Mouse (Mus musculus): ENCODE data around the gene Asb1. TPM values are rescaled to one million over a fixed set of nuclear protein-coding genes. Genes with fewer than 3 reads are reported as not detected.

The Asb1 gene
- total RNA-seq, 1 experiment from 2014 or later: 10.6 TPM

GRCm38 (mm10) chr1:91539704-91540270, 557 bp upstream of the Asb1 start:
- no peak for ATAC-seq (ENCODE audit: extremely low read depth, insufficient number of reproducible peaks, low FRiP score, poor library complexity, severe bottlenecking)

DNA sequence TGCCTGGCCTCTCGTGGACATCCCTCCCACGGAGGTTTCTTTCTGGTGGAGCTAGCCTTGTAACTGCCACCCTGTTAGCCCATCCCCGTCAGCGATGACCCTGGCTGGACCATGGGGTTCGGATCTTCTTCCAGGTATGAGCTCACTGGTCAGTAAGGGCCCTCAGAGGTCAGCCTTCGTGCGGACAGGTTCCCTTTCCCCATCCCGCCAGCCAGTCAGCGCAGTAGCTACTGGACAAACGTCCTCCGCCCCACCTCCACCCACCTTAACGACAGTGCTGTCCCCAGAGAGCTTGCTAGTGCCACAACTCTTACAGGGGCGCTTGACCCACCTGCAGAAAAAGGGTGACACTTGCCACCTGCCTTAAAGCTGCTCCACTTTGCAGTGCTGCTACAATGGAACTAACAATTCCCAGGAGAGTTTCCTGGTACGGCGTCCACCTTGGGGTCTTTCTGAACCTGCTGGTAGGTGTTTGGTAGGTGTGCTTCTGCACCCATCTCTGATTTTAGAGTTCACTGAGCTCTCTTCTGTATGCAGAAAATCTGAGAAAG, 773 bp downstream of the Asb1 start:
- ATAC-seq (ENCODE audit: extremely low read depth, insufficient number of reproducible peaks, low FRiP score, poor library complexity, severe bottlenecking): no peak

- ATAC-seq (ENCODE audit: extremely low read depth, insufficient number of reproducible peaks, low FRiP score, poor library complexity, severe bottlenecking): no peak
Observed at GRCm38 (mm10) chr1:91543974-91544373, 3.6 kb downstream of the Asb1 start.

- no peak for ATAC-seq (ENCODE audit: extremely low read depth, insufficient number of reproducible peaks, low FRiP score, poor library complexity, severe bottlenecking)
Observed at GRCm38 (mm10) chr1:91545226-91545625, 4.9 kb downstream of the Asb1 start.

- no peak for ATAC-seq (ENCODE audit: extremely low read depth, insufficient number of reproducible peaks, low FRiP score, poor library complexity, severe bottlenecking)
Observed at GRCm38 (mm10) chr1:91547567-91547966, 7.2 kb downstream of the Asb1 start.

DNA sequence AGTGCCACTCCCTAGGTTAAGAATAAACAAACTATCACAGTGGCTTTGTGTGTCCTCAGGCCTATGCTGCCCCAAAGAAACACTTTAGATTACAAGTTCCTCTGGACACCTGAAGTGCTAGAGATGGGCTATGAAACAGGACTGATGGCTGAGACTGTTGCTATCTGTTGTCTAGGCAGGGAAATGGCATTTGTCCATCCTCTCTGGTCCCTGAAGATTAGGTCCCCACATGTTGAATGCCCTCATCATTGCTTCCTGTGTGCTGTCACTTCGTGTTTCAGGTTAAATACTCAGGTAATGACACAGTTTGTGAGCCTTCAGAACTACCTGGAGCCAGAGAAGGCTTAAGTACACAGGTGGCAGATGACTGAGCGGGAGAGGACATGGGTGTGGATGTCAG, 8.7 kb downstream of the Asb1 start:
- ATAC-seq (ENCODE audit: extremely low read depth, insufficient number of reproducible peaks, low FRiP score, poor library complexity, severe bottlenecking): no peak

GRCm38 (mm10) chr1:91557099-91557498, 16.8 kb downstream of the Asb1 start:
- no peak for ATAC-seq (ENCODE audit: extremely low read depth, insufficient number of reproducible peaks, low FRiP score, poor library complexity, severe bottlenecking)

DNA sequence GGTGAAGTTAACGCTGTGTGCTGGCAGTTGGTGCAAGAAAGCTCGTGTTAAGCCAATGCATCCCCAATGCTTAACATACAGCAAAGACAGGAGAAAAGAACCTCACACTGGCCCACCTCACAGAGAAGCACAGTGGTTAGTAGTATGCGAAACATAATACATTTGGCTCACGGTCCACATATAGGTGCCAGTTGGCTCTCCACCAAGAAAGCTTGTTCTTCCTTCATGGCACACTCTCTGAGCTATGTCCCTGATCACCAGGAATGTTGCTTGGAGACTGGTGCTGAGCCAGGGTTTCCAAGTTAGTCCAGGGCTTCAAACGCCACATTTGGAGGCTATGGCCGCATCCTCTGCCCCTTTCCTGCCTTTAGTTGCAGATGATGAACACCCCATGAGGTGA, 20.9 kb downstream of the Asb1 start:
- no peak for ATAC-seq (ENCODE audit: extremely low read depth, insufficient number of reproducible peaks, low FRiP score, poor library complexity, severe bottlenecking)

DNA sequence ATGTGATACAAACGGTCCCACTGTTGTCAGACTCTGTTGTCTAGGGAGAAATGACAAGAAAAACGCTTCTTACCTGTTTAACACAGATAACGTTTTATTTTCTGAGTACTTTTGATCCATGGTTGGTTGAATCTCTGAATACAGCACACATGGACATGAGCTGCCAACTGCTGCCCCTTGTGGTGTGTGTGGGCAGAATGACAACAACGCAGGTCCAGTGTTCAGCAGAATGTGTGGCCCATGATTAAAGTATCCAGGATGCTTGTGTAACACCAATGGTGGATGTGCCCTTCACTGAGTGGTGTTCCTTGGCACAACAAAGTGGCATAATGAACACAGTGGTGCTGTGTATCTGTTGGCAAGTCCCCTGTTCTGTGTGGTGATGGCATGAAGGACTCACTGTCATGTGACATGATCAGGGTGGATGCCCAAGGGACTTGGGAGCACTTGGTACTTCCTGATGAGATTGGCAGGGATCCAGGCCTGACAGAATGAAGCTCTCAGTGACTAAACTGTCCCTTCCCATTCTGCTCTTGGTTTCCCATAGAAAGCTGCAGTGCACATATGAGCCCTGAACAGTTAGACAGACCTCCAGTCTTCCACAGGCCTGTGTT, 22.7 kb downstream of the Asb1 start:
- ATAC-seq (ENCODE audit: extremely low read depth, insufficient number of reproducible peaks, low FRiP score, poor library complexity, severe bottlenecking): no peak

- no peak for ATAC-seq (ENCODE audit: extremely low read depth, insufficient number of reproducible peaks, low FRiP score, poor library complexity, severe bottlenecking)
Observed at GRCm38 (mm10) chr1:91564004-91564403, 23.7 kb downstream of the Asb1 start.

GRCm38 (mm10) chr1:91564598-91564997, 24.3 kb downstream of the Asb1 start:
- ATAC-seq (ENCODE audit: extremely low read depth, insufficient number of reproducible peaks, low FRiP score, poor library complexity, severe bottlenecking): no peak

DNA sequence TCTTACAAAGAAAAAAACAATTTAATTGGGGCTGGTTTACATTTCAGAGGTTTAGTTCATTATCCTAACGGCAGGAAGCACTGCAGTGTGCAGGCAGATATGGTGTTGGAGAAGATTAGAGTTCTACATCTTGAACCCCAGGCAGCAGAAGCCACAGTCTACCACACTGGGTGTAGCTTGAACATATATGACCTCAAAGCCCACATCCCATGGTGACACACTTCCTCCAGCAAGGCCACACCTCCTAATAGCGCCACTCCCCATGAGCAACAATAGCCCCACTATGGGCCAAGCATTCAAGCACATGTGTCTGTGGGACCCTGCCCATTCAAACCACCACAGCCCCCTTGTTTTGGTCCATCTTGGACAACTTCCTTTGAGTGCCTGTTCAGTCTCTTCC, 26.9 kb downstream of the Asb1 start:
- ATAC-seq (ENCODE audit: extremely low read depth, insufficient number of reproducible peaks, low FRiP score, poor library complexity, severe bottlenecking): no peak

DNA sequence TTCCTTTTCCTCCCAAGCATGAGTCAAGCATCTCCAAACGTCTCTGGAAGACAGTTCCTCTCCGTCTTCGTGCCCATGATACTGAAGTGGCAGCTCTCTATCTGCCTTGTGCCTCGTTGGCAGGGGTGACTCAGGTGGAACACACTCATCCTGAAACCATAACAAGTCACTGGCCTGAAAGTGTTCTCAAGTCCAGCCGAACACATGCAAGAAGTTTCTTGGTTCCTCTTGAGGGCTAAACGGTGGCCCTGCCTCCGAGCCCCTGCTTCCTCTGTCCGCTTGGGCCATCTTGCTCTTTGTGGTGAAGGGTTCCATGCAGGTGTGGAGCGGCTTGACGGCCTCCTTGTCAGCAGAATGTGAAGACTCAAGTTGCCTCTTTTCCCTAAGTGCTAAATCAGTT, 32.1 kb downstream of the Asb1 start:
- no peak for ATAC-seq (ENCODE audit: extremely low read depth, insufficient number of reproducible peaks, low FRiP score, poor library complexity, severe bottlenecking)

DNA sequence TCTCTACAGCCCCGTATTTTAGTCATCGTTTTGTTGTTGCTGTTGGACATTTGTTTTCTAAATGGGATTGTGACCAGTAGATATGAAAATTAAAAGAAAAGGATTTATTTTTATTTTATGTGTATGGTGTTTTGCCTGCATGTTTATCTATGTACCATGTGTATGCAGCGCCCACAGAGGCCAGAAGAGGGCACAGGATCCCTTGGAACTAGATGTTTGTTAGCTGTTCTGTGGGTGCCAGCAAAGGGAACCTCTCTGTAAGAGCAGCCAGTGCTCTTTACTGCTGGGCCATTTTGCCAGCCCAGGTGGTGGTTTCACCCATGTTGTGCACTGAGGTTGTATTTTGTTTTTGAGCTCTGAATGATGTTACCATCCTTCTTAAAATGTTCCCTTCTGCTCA, 33.9 kb downstream of the Asb1 start:
- ATAC-seq (ENCODE audit: extremely low read depth, insufficient number of reproducible peaks, low FRiP score, poor library complexity, severe bottlenecking): no peak

GRCm38 (mm10) chr1:91577883-91578517, 37.7 kb downstream of the Asb1 start:
- ATAC-seq (ENCODE audit: extremely low read depth, insufficient number of reproducible peaks, low FRiP score, poor library complexity, severe bottlenecking): no peak

GRCm38 (mm10) chr1:91580503-91580902, 40.2 kb downstream of the Asb1 start:
- no peak for ATAC-seq (ENCODE audit: extremely low read depth, insufficient number of reproducible peaks, low FRiP score, poor library complexity, severe bottlenecking)

- no peak for ATAC-seq (ENCODE audit: extremely low read depth, insufficient number of reproducible peaks, low FRiP score, poor library complexity, severe bottlenecking)
Observed at GRCm38 (mm10) chr1:91581206-91581605, 40.9 kb downstream of the Asb1 start.

GRCm38 (mm10) chr1:91584969-91585835, 44.9 kb downstream of the Asb1 start:
- ATAC-seq (ENCODE audit: extremely low read depth, insufficient number of reproducible peaks, low FRiP score, poor library complexity, severe bottlenecking): no peak

DNA sequence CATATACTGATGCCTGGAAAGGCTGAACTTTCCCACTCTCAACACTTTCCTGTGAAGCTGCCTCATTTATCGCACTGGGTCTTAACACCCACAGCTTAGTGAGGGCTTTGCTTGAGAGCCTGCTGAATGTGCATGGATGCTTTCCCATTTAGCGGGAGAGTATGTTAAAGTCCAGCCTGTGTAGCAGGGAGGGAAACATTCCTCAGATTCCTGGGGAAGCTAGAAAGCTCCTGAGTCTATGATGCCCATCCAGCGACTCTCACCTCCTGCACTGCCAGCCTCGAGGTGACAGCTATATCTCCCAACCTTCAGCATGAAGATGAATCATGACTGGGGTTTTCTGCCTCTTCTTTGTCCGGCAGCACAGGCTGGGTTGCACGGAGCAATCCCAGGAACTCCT, 49.4 kb downstream of the Asb1 start:
- ATAC-seq (ENCODE audit: extremely low read depth, insufficient number of reproducible peaks, low FRiP score, poor library complexity, severe bottlenecking): no peak

All from neutrophil, adult 5-6 weeks (primary cell).